Mouse (Mus musculus) megakaryocyte, embryonic 14.5 days (primary cell): ENCODE measurements at regions not wholly inside any gene's neighbourhood (a gene's known extent, or its start where the extent isn't known, plus 50 kb on each side); places are given as distances from the start of the nearest gene placed in this dataset.

ENCODE experiments used
- H3K27me3 ChIP-seq: replicated peaks from 2 replicates; pipeline ENCODE3; 2012; ENCODE audit warnings: inconsistent platforms
- H3K36me3 ChIP-seq: replicated peaks from 2 replicates; pipeline ENCODE3; 2012; ENCODE audit warnings: low read length, inconsistent platforms, mixed read lengths
- H3K4me1 ChIP-seq: 2 replicates; pipeline ENCODE4 v1.6.1; 2012; ENCODE audit warnings: inconsistent platforms
- H3K4me3 ChIP-seq: replicated peaks from 2 replicates; pipeline ENCODE3; 2012; ENCODE audit warnings: moderate library complexity, mild to moderate bottlenecking, inconsistent platforms
- H3K9me3 ChIP-seq: 2 replicates; pipeline ENCODE4 v1.6.1; 2012; ENCODE audit warnings: inconsistent platforms
- FLI1 ChIP-seq: IDR thresholded peaks from 2 replicates; pipeline ENCODE4 v1.6.1; 2012; ENCODE audit warnings: low read length, inconsistent platforms, mixed read lengths
- GATA1 ChIP-seq: IDR thresholded peaks from 3 replicates; pipeline ENCODE4 v1.6.1; 2012; ENCODE audit warnings: mixed read lengths, low read length, inconsistent platforms, borderline replicate concordance

GRCm38 (mm10) chr12:6211266-6211665, 835.8 kb upstream of the Klhl29 start:
- no peak for TF ChIP-seq GATA1
- no peak for TF ChIP-seq FLI1
- Histone ChIP-seq H3K4me1 (no peaks in the 10 kb centered on the region), H3K27me3 (no peaks in the 10 kb centered on the region), H3K9me3 (0 out of 2 replicates have a peak, but pooled peaks cover 2% of the 10 kb centered on the region), H3K4me3 (no peak overlapping the region), H3K36me3 (no peaks in the 10 kb centered on the region)

DNA sequence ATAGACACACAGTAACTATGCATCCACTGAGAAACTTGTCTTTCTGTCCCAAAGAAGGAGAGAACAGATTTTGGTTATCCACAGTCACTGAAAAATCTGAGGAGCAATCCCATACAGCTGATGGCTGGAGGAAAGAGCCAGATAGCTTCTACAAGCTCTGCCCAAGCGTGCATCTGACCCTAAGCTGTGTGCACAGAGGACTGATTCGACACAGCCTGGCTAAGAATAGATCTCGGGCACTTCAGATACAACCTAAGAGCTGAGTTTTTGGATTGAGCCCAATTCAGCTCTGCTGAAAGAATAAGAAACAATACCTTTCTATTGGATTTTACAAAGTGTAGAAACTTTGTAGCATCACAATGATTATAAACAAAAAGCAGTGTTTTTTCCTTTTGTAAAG, 813.8 kb upstream of the Klhl29 start:
- no peaks in the 10 kb centered on the region for H3K4me1 ChIP-seq
- H3K9me3 ChIP-seq: no peaks in the 10 kb centered on the region
- H3K4me3 ChIP-seq: no peak overlapping the region
- no peaks in the 10 kb centered on the region for H3K36me3 ChIP-seq
- no peaks in the 10 kb centered on the region for H3K27me3 ChIP-seq
- no peak for TF ChIP-seq FLI1
- no peak for TF ChIP-seq GATA1

GRCm38 (mm10) chr12:6168795-6169194, 793.3 kb upstream of the Klhl29 start:
- Histone ChIP-seq H3K9me3 (no peaks in the 10 kb centered on the region), H3K27me3 (no peaks in the 10 kb centered on the region), H3K36me3 (no peaks in the 10 kb centered on the region), H3K4me1 (no peaks in the 10 kb centered on the region), H3K4me3 (no peak overlapping the region)
- no peak for TF ChIP-seq FLI1
- no peak for TF ChIP-seq GATA1

- Histone ChIP-seq H3K4me3 (no peak overlapping the region), H3K9me3 (peaks cover 5% of the 10 kb centered on the region; the same call in 1 of the 2 replicates), H3K4me1 (no peaks in the 10 kb centered on the region), H3K27me3 (no peaks in the 10 kb centered on the region), H3K36me3 (no peaks in the 10 kb centered on the region)
- TF ChIP-seq FLI1: no peak
- TF ChIP-seq GATA1: no peak
Observed at GRCm38 (mm10) chr12:6154287-6154686, 778.8 kb upstream of the Klhl29 start.

DNA sequence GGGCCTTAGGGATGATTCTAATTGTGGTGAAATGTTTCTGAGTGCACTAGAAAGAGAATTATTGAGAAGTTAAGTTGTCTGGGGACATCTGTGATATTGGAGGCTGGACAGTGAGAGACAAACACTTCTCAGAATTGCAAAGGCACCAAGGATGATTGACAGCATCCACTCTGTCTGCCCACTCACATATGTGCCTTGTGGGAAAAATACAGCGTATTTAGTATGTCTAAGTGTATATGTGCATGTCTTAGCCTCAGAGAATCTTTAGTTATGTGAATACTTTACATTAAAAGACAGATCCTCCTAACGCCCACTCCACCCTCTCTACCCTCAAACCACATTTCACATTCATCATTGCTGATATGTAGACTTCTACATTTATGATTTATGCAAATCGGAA, 776.0 kb upstream of the Klhl29 start:
- Histone ChIP-seq H3K4me1 (no peaks in the 10 kb centered on the region), H3K9me3 (peaks cover 5% of the 10 kb centered on the region; the same call in 1 of the 2 replicates), H3K36me3 (no peaks in the 10 kb centered on the region), H3K27me3 (no peaks in the 10 kb centered on the region), H3K4me3 (no peak overlapping the region)
- TF ChIP-seq FLI1: no peak
- TF ChIP-seq GATA1: no peak

DNA sequence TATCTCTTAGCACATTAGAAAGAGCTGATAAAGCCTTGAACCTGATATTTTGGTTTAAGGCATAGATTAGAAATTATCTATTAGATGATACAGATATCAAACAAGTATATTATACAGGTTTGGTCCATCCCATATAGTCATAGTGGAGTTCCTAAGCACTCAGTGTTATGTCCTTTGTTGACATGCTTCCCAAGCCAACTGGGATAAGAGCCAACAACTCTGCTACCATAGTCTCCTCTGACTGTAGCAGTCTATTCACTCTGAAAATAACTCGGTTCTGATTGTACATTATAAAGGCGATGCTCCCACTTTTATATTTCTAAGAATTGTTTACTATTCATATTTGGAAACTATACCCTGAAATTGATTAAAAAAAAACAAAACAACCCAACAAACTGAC, 757.0 kb upstream of the Klhl29 start:
- Histone ChIP-seq H3K9me3 (no peaks in the 10 kb centered on the region), H3K27me3 (no peaks in the 10 kb centered on the region), H3K4me3 (no peak overlapping the region), H3K36me3 (no peaks in the 10 kb centered on the region), H3K4me1 (no peaks in the 10 kb centered on the region)
- TF ChIP-seq FLI1 (no peak), GATA1 (no peak)

DNA sequence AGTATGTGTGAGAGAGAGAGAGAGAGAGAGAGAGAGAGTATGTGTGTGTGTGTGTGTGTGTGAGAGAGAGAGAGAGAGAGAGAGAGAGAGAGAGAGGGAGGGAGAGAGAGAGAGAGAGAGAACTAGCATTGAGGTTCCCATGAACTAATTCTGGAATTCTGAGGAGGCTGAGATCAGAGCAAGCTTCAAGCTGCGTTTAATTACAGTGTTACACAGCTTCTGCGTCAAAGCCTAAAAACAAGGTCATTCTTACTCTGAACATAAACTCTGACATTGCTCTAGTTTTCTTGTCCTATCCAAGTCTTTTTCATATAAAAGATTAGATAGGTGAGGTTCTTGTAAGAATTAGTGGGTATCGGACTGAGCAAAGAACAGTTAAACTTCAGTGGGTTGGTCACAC, 744.1 kb upstream of the Klhl29 start:
- Histone ChIP-seq H3K4me3 (no peak overlapping the region), H3K27me3 (no peaks in the 10 kb centered on the region), H3K9me3 (no peaks in the 10 kb centered on the region), H3K36me3 (no peaks in the 10 kb centered on the region), H3K4me1 (no peaks in the 10 kb centered on the region)
- TF ChIP-seq GATA1 (no peak), FLI1 (no peak)

- H3K27me3 ChIP-seq: no peaks in the 10 kb centered on the region
- no peak for TF ChIP-seq FLI1
- TF ChIP-seq GATA1: no peak
Observed at GRCm38 (mm10) chr12:6115254-6115653, 739.8 kb upstream of the Klhl29 start.

GRCm38 (mm10) chr12:6097295-6097694, 721.8 kb upstream of the Klhl29 start:
- H3K4me1 ChIP-seq: no peaks in the 10 kb centered on the region
- no peaks in the 10 kb centered on the region for H3K9me3 ChIP-seq
- no peaks in the 10 kb centered on the region for H3K36me3 ChIP-seq
- H3K4me3 ChIP-seq: no peak overlapping the region
- no peaks in the 10 kb centered on the region for H3K27me3 ChIP-seq
- TF ChIP-seq GATA1: no peak

More at GRCm38 (mm10) chr12:6115254-6115653, 739.8 kb upstream of the Klhl29 start:
- Histone ChIP-seq H3K4me1 (no peaks in the 10 kb centered on the region), H3K36me3 (no peaks in the 10 kb centered on the region), H3K4me3 (no peak overlapping the region), H3K9me3 (no peaks in the 10 kb centered on the region)

DNA sequence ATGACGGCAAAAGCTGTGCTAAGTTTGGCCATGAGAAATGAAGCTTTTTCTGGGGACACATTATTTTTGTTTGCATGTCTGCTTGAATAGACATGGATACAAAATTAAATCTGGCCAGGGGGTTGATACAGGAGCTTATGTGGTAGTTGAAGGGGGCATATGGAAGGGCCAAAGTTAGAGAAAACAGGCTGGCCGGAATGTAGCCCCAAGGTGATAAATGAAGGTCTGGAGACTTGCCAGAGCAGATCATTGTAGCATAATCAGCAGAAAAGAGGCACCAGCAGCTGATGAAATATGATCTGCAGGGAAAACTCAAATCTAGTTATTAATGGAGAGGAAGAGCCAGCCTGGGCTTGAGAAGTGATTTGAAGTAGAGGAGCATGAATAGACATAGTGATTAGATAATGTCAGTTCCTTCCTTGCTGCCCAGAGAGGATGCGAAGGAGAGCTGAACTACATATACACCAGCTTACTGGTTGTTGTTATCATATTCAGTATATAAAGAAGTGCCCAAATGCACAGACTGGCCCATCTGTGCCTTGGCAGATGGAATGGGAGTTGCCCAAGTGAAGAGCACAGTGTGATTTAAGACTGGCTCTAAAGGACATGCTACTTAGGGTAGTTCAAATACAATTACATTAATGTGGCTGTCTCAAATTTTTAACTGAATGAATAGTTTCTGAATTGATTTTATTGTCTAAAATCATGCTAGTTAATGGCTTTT, 712.3 kb upstream of the Klhl29 start:
- no peaks in the 10 kb centered on the region for H3K36me3 ChIP-seq
- TF ChIP-seq GATA1 (no peak), FLI1 (no peak)
- H3K9me3 ChIP-seq: no peaks in the 10 kb centered on the region
- H3K27me3 ChIP-seq: no peaks in the 10 kb centered on the region
- no peak overlapping the region for H3K4me3 ChIP-seq
- H3K4me1 ChIP-seq: no peaks in the 10 kb centered on the region
